10 mouse cellular contexts compared by ENCODE assay signal in genomic region chr8:107197901-107198826, GRCm38 (mm10). TPM values are rescaled to one million over a fixed set of nuclear protein-coding genes. Genes with fewer than 3 reads are reported as not detected.
DNase-seq lines count a peak whose midpoint lies in the region; TF ChIP-seq lines count a peak whose summit lies in the region.
"Had no signal": no experiment of that assay in that cellular context is flagged by ENCODE, and none has a peak within 500 bp of the region (broad histone marks: within the 10 kb centered on the region; RNA-seq: fewer than 3 reads in every experiment).

No protein-coding gene starts in this region.

- H3K4me3 ChIP-seq in liver, adult 2 months (ENCODE audit: insufficient read depth, low read depth, low read length), result no peak overlapping the region
- H3K4me3 ChIP-seq: liver, embryonic 15.5 days had no signal

- H3K27ac ChIP-seq in liver, adult 2 months (replicated peaks; ENCODE audit: insufficient read depth, low read depth, low read length), result no peak overlapping the region
- H3K27ac ChIP-seq: liver, embryonic 15.5 days had no signal

- no peaks in the 10 kb centered on the region; the same call in 1 of the 2 replicates for H3K4me1 ChIP-seq in liver, adult 2 months (ENCODE audit: control insufficient read depth, insufficient read depth, low read length)
- H3K4me1 ChIP-seq: liver, embryonic 15.5 days had no signal

- H3K9ac ChIP-seq in liver, adult 2 months (ENCODE audit: low read depth, low read length), result no peak overlapping the region
- H3K9ac ChIP-seq: liver, embryonic 15.5 days had no signal

- TF ChIP-seq CTCF in liver, adult 2 months (IDR thresholded peaks at IDR 0.05; ENCODE audit: low read depth, low read length), result no peak

- TF ChIP-seq POLR2A in liver, adult 2 months (IDR thresholded peaks at IDR 0.05; ENCODE audit: extremely low read depth, insufficient read depth, low read length), result no peak

- H3K27me3 ChIP-seq in liver, adult 2 months (ENCODE audit: control insufficient read depth, insufficient read depth, low read length), result no peaks in the 10 kb centered on the region
- H3K27me3 ChIP-seq: liver, embryonic 15.5 days had no signal

- H3K79me2 ChIP-seq in liver, adult 2 months (ENCODE audit: control insufficient read depth, insufficient read depth, low read length), result no peaks in the 10 kb centered on the region

- H3K36me3 ChIP-seq in liver, adult 2 months (ENCODE audit: control insufficient read depth, insufficient read depth, low read length), result no peaks in the 10 kb centered on the region
- H3K36me3 ChIP-seq: liver, embryonic 15.5 days had no signal

- 55% methylated on average over 24 of the region's 24 CpGs for WGBS in liver, adult 2 months

- peak; percentile 47 for DNase-seq in liver, adult 2 months (ENCODE audit: extremely low read depth, low read depth, low spot score)
- DNase-seq in liver, result no peak
- DNase-seq in embryo, embryonic 11 days, result peak; percentile 28
- peak; percentile 50 for DNase-seq in kidney, adult 9 months
- DNase-seq in retina, postnatal 1 day, result peak; percentile 45
- DNase-seq in adrenal gland, adult 2 months, result no peak
- no peak for DNase-seq in frontal cortex, postnatal 10 days (ENCODE audit: low spot score in 2 of 2)
- DNase-seq in cerebellum, postnatal 14 days, result no peak
- DNase-seq: heart, adult 11 months had no signal

RNA-seq across cellular contexts. Expression of gene Cyb5b, which starts 47.7 kb away (rescaled TPM):
- 253 and 256 TPM in 2 replicates for total RNA-seq in liver, adult 2 months (2014; rRNA removed)
- 223 and 265 TPM in 2 replicates for polyA plus RNA-seq in liver, adult 2 months (2012; rRNA removed)
- 100 to 1,000 TPM; 384 to 492 TPM for total RNA-seq in adrenal gland, adult 2 months (2021)
- polyA plus RNA-seq in adrenal gland, adult 2 months (2012; rRNA removed), result 212 and 282 TPM in 2 replicates

Comparison
In these comparisons a context has a peak if more than half of its experiments do, and no peak if none do; other contexts are left out.
1. DNase-seq: peak in liver, adult 2 months (single experiment), embryo, embryonic 11 days (single experiment), kidney, adult 9 months (single experiment) and retina, postnatal 1 day (single experiment); none in liver (single experiment), adrenal gland, adult 2 months (single experiment), frontal cortex, postnatal 10 days (0 of 2) and cerebellum, postnatal 14 days (0 of 2).